Mouse (Mus musculus) spleen, postnatal 0 days (tissue): Measurements from ENCODE around the gene Gm47841. TPM values are rescaled to one million over a fixed set of nuclear protein-coding genes. Genes with fewer than 3 reads are reported as not detected.

Experiments used
- polyA plus RNA-seq: library from polyadenylated mRNA; unstranded; fragments of >200 nt; fragmentation: Nextera tagmentation; extraction: Ambion mirVana; gene quantifications from 2 replicates; pipeline ENCODE4 v1.2.1, GENCODE M21; 2015

The Gm47841 gene
- polyA plus RNA-seq: not detected in 2 replicates

DNA sequence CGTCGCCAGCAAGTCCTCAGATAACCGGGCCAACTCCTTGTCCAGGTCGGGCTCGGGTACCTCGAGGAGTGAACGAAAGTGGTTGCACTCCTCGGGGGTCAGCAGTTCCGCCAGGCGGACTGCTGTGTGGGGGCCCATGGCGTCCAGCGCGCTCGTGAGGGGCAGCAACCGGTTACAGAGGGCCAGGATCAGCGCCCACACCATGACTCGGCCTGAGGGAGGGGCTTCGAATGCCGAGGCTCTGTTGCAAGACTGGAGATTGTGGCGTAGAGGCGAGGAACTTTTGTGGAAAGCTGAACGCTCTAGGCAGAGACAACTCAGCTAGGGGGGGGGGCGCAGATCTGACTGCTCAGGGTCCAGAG lies at the start of gene Gm47841:
Gm47841 (minus strand) TSS at position 204 of the 362 bp plus-strand sequence.

GRCm38 (mm10) chr15:101077813-101078730 lies 30.9 kb upstream of the Gm47841 start, which contains the start of gene Fignl2:
Fignl2 (minus strand) TSS chr15:101078567.

Other genes with a start within 250 kb of the Gm47841 start
- gene Scn8a, start 177.5 kb downstream of the Gm47841 start, polyA plus RNA-seq: 3.5 and 4.2 TPM in 2 replicates
- gene Fignl2, start 31.2 kb upstream of the Gm47841 start, polyA plus RNA-seq: 0.12 and 0.18 TPM in 2 replicates
- gene Ankrd33, start 68.4 kb upstream of the Gm47841 start, polyA plus RNA-seq: not detected in 2 replicates
- gene Acvrl1, start 81.1 kb upstream of the Gm47841 start, polyA plus RNA-seq: 8.4 and 12.8 TPM in 2 replicates
- gene Acvr1b, start 126.7 kb upstream of the Gm47841 start, polyA plus RNA-seq: 1.4 and 2.3 TPM in 2 replicates
- 1.0 and 1.8 TPM in 2 replicates for gene Grasp, start 176.8 kb upstream of the Gm47841 start, polyA plus RNA-seq
- gene Nr4a1, start 206.9 kb upstream of the Gm47841 start, polyA plus RNA-seq: 4.1 and 4.2 TPM in 2 replicates
- gene Atg101, start 236.9 kb upstream of the Gm47841 start, polyA plus RNA-seq: 41.2 and 46.5 TPM in 2 replicates
- gene 6030408B16Rik, start 245.8 kb upstream of the Gm47841 start, polyA plus RNA-seq: 4.9 and 7.6 TPM in 2 replicates